Mouse (Mus musculus) kidney, embryonic 14.5 days (tissue): Measurements from ENCODE around the gene Cmtm2a. TPM values are rescaled to one million over a fixed set of nuclear protein-coding genes. Genes with fewer than 3 reads are reported as not detected.

Experiments used
- ATAC-seq: fragments of 200-750 bp; cut with Nextera tagmentation; 2 replicates; pipeline ENCODE4 v1.8.0; 2017; ENCODE audit warnings: moderate number of reproducible peaks, mild to moderate bottlenecking, moderate TSS enrichment, moderate library complexity; ENCODE audit not compliant: low FRiP score, low TSS enrichment
- H3K27ac ChIP-seq: fragments of 300-500 bp; sonication (generic); 2 replicates; pipeline ENCODE4 v1.5.1; 2014; ENCODE audit warnings: low read depth, mild to moderate bottlenecking, low read length, moderate library complexity, mixed read lengths
- H3K27me3 ChIP-seq: fragments of 300-500 bp; sonication (generic); 2 replicates; pipeline ENCODE4 v1.6.1; 2014; ENCODE audit warnings: mild to moderate bottlenecking, low read length; ENCODE audit not compliant: control insufficient read depth, insufficient read depth
- H3K36me3 ChIP-seq: fragments of 300-500 bp; sonication (generic); 2 replicates; pipeline ENCODE4 v1.6.1; 2014; ENCODE audit warnings: low read length, mixed read lengths; ENCODE audit not compliant: control insufficient read depth, insufficient read depth
- H3K4me1 ChIP-seq: fragments of 300-500 bp; sonication (generic); 2 replicates; pipeline ENCODE4 v1.6.1; 2014; ENCODE audit warnings: low read length, mixed read lengths; ENCODE audit not compliant: control insufficient read depth, insufficient read depth
- H3K4me2 ChIP-seq: fragments of 300-500 bp; sonication (generic); replicated peaks from 2 replicates; pipeline ENCODE4 v1.6.1; 2014; ENCODE audit warnings: low read depth, mild to moderate bottlenecking, low read length
- H3K4me3 ChIP-seq: fragments of 300-500 bp; sonication (generic); 2 replicates; pipeline ENCODE4 v1.5.1; 2014; ENCODE audit warnings: mild to moderate bottlenecking, low read length
- H3K9ac ChIP-seq: fragments of 300-500 bp; sonication (generic); 2 replicates; pipeline ENCODE4 v1.6.1; 2014; ENCODE audit warnings: low read depth, mild to moderate bottlenecking, low read length, moderate library complexity
- H3K9me3 ChIP-seq: fragments of 300-500 bp; sonication (generic); 2 replicates; pipeline ENCODE4 v1.6.1; 2016; ENCODE audit warnings: low read length; ENCODE audit not compliant: control insufficient read depth
- WGBS: fragments of 180-500 bp; shearing (Covaris S2); extraction: QIAGEN DNeasy Blood & Tissue Kit; methylation state at CpG from one replicate; pipeline ENCODE4 v1.1.7; 2014; 5-methylcytosine and 5-hydroxymethylcytosine counted together
- polyA plus RNA-seq: library from polyadenylated mRNA; unstranded; fragments of >200 nt; fragmentation: Nextera tagmentation; extraction: Ambion mirVana; gene quantifications from 2 replicates; pipeline ENCODE4 v1.2.1, GENCODE M21; 2014

Gene Cmtm2a
- polyA plus RNA-seq, 1 experiment from 2014 or later, result not detected

DNA sequence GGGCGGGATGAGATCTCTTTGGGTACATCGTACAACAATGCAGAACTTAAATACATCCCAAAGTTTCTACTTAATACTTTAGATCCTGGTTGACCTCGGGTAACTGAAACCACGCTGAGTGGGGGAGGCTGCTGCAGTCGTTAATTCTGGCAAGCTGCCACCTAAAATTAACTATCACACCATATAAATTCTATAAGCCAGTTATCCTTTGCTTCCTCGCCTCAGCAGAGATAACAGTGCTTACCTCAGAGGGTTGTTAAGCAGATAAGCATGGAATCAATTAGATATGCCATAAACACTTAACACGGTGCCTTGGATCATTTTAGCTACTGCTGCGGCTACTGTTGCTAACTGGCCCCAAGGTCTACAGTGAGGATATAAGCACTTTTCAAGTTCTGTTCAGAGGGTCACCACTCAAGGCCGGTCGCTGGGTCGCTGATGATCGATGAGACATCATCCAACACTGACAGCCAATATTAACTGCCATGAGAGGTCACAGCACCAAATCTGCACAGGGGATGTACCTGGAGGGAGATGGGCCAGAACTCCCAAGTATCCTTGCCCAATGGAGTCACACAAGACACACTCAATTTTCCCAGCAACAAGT is 50.8 kb downstream of the Cmtm2a start:
- Histone ChIP-seq H3K27ac (no peak overlapping the region), H3K4me1 (no peaks in the 10 kb centered on the region; the same call in 1 of the 2 replicates), H3K9ac (no peak overlapping the region), H3K27me3 (no peaks in the 10 kb centered on the region), H3K36me3 (peaks cover 58% of the 10 kb centered on the region), H3K4me2 (no peak overlapping the region), H3K4me3 (no peak overlapping the region), H3K9me3 (no peaks in the 10 kb centered on the region)
- ATAC-seq, result no peak
- WGBS, result 68% methylated on average over 12 of the region's 12 CpGs

DNA sequence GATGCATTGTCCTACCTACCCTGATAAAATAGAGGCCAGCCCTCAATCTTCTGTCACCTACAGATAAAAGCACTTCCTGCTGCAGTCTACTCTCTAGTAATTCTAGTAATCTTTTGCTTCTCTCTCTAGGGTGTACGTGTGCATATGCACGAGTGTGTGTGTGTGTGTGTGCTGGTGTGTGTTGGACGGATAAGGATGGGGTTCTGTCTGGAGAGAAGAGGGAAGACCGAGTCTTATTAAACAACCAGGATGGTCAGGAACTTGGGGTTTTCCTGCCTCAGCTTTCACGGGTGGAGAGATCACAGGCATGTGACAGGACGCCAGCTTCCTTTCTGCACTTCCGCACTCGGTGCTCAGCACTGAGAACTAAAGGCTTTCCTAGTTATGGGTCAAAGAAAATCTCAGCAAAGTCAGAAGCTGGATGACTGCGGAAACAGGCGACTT is 53.5 kb downstream of the Cmtm2a start:
- 83% methylated on average over 10 of the region's 10 CpGs for WGBS
- H3K36me3 ChIP-seq, result peaks cover 74% of the 10 kb centered on the region
- ATAC-seq, result no peak
- no peaks in the 10 kb centered on the region for H3K4me1 ChIP-seq
- no peak overlapping the region for H3K9ac ChIP-seq
- no peaks in the 10 kb centered on the region for H3K27me3 ChIP-seq
- H3K9me3 ChIP-seq, result no peaks in the 10 kb centered on the region
- no peak overlapping the region for H3K4me2 ChIP-seq
- H3K27ac ChIP-seq, result no peak overlapping the region
- H3K4me3 ChIP-seq, result no peak overlapping the region

DNA sequence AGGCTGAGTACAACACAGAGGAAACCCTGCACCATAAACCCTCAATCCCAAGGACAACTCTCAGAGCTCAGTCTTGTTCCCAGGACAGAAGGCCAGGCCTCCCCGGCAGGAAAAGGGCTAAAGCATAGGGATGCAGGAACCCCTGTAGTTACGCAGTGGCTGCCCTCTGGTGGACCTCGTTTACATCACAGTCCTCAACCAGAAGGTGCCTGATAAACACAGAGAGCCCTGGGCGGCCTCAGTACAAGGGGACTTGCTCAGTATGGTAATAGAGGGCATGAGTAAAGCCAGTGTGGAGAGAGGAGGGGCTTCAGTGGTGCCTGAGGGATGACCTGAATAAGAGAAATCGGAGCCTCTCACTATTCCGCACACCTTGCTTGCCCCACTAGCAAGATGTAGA is 58.4 kb downstream of the Cmtm2a start:
- Histone ChIP-seq H3K4me3 (no peak overlapping the region), H3K36me3 (peaks cover 86% of the 10 kb centered on the region), H3K9me3 (no peaks in the 10 kb centered on the region), H3K27me3 (no peaks in the 10 kb centered on the region), H3K4me1 (no peaks in the 10 kb centered on the region), H3K27ac (no peak overlapping the region), H3K4me2 (no peak overlapping the region), H3K9ac (no peak overlapping the region)
- WGBS, result 48% methylated on average over 6 of the region's 6 CpGs
- ATAC-seq, result no peak; the same call in 1 of the 2 replicates

DNA sequence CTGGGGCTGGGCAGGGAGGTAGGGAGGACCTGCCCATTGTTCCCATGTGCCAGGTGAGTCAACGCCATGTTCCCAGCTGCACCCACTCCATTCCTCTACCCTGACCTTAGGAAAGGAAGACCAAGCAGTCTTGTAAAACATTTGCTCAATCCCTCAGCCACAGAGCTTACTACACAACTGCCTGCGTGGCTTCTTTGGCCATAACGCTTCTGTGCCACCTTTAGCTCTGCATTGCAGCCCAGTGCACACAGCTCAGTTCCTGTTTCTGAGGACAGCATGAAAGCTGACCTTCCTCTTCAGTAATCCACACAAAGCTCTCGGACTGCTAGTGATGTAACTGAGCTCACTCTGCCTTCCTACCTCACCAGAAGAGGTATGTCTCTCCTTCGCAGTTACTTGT is 60.1 kb downstream of the Cmtm2a start:
- Histone ChIP-seq H3K36me3 (peaks cover 83% of the 10 kb centered on the region), H3K9me3 (no peaks in the 10 kb centered on the region), H3K9ac (no peak overlapping the region), H3K27me3 (no peaks in the 10 kb centered on the region), H3K27ac (no peak overlapping the region), H3K4me3 (no peak overlapping the region), H3K4me1 (no peaks in the 10 kb centered on the region), H3K4me2 (no peak overlapping the region)
- no peak for ATAC-seq
- 94% methylated on average over 5 of the region's 5 CpGs for WGBS

DNA sequence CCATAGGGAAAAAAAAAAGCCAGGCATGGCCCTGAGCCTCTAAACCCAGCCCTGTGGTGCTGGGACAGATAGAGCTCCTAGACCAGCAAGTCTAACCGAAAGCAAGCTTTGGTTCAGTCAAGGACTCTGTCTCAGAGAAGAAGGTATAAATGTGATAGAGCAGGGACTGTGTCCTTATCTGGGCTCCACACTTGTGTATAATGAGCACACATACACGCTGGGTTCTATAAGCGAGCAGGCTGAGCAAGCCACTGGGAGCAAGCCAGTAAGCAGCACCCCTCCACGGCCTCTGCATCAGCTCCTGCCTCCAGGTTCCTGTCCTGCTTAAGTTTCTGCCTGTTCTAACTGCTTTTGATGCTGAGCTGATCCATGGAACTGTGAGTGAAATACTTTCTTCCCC is 60.9 kb downstream of the Cmtm2a start:
- no peaks in the 10 kb centered on the region for H3K27me3 ChIP-seq
- ATAC-seq, result no peak
- H3K4me1 ChIP-seq, result no peaks in the 10 kb centered on the region
- no peaks in the 10 kb centered on the region for H3K9me3 ChIP-seq
- H3K27ac ChIP-seq, result no peak overlapping the region
- no peak overlapping the region for H3K4me2 ChIP-seq
- H3K36me3 ChIP-seq, result peaks cover 84% of the 10 kb centered on the region
- H3K9ac ChIP-seq, result no peak overlapping the region
- WGBS, result 95% methylated on average over 4 of the region's 4 CpGs
- no peak overlapping the region for H3K4me3 ChIP-seq

Other genes starting within 250 kb of the Cmtm2a start
- gene Cdh5, start 191.6 kb downstream of the Cmtm2a start, polyA plus RNA-seq, result 31.8 and 36.8 TPM in 2 replicates
- gene Bean1, start 122.7 kb downstream of the Cmtm2a start, polyA plus RNA-seq, result 2.1 and 3.3 TPM in 2 replicates
- 16.9 and 25.2 TPM in 2 replicates for gene Tk2, start 44.6 kb downstream of the Cmtm2a start, polyA plus RNA-seq
- 51.7 and 51.8 TPM in 2 replicates for gene Cklf, start 42.3 kb downstream of the Cmtm2a start, polyA plus RNA-seq
- not detected in 2 replicates for gene Gm45711, start 16.9 kb upstream of the Cmtm2a start, polyA plus RNA-seq
- gene Cmtm1, start 17.0 kb upstream of the Cmtm2a start, polyA plus RNA-seq, result not detected in 2 replicates
- not detected in 2 replicates for gene Gm11020, start 28.4 kb upstream of the Cmtm2a start, polyA plus RNA-seq
- gene Cmtm2b, start 29.0 kb upstream of the Cmtm2a start, polyA plus RNA-seq, result not detected in 2 replicates
- gene Cmtm3, start 46.2 kb upstream of the Cmtm2a start, polyA plus RNA-seq, result 167 and 169 TPM in 2 replicates
- 5.6 and 6.4 TPM in 2 replicates for gene Cmtm4, start 102.6 kb upstream of the Cmtm2a start, polyA plus RNA-seq
- gene Dync1li2, start 149.9 kb upstream of the Cmtm2a start, polyA plus RNA-seq, result 25.8 and 56.6 TPM in 2 replicates
- 0.33 and 0.79 TPM in 2 replicates for gene Terb1, start 216.7 kb upstream of the Cmtm2a start, polyA plus RNA-seq
- 123 and 129 TPM in 2 replicates for gene Nae1, start 241.5 kb upstream of the Cmtm2a start, polyA plus RNA-seq
- gene Car7, start 241.5 kb upstream of the Cmtm2a start, polyA plus RNA-seq, result 1.3 and 1.8 TPM in 2 replicates